Comparison of ENCODE assay signal across 7 mouse cellular contexts in the genomic region with DNA sequence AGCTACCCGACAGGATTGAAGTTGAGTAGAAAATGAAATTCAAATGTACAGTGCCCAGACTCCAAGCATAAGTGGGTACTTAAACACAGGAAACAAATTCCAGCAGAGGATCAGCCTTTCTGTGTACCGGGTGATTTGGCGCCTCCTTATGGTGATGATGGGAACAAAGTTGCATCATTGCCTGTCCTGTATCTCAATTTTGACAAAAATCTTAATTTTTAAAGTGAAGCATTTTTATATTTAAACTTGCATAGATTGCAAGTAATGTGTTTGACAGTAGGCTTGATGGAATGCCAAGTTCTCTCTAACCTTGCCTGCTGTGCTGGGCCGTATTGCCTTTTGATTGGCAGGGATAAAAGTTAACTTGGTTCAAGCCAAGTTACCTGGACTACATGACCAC. TPM values are rescaled to one million over a fixed set of nuclear protein-coding genes. Genes with fewer than 3 reads are reported as not detected.
DNase-seq lines count a peak whose midpoint lies in the region; ATAC-seq and TF ChIP-seq lines count a peak whose summit lies in the region.

No protein-coding gene starts in this region.

- DNase-seq in NIH3T3 (ENCODE audit: low read depth): peak; percentile 83
- DNase-seq in fibroblast of lung, adult 2 months (ENCODE audit: low read depth): peak; percentile 30
- peak; percentile 41 for DNase-seq in kidney, adult 2 months
- DNase-seq in lung, postnatal 0 days (ENCODE audit: low spot score): peak; percentile 92

- H3K4me3 ChIP-seq in kidney, adult 2 months (ENCODE audit: insufficient read depth, low read depth, low read length): no peak overlapping the region
- H3K4me3 ChIP-seq in lung, postnatal 0 days (ENCODE audit: low read depth, low read length): peak overlapping the region; percentile 82
- peak overlapping the region; percentile 77 for H3K4me3 ChIP-seq in stomach, embryonic 14.5 days (ENCODE audit: low read depth, low read length)

- no peaks in the 10 kb centered on the region for H3K27me3 ChIP-seq in kidney, adult 2 months (replicated peaks; ENCODE audit: control insufficient read depth, insufficient read depth, low read length)
- H3K27me3 ChIP-seq in lung, postnatal 0 days (replicated peaks; ENCODE audit: insufficient read depth, low read length): no peaks in the 10 kb centered on the region
- no peaks in the 10 kb centered on the region for H3K27me3 ChIP-seq in stomach, embryonic 14.5 days (ENCODE audit: control insufficient read depth, insufficient read depth, low read length)

- H3K27ac ChIP-seq in kidney, adult 2 months (ENCODE audit: insufficient read depth, low read depth, low read length): no peak overlapping the region
- H3K27ac ChIP-seq in lung, postnatal 0 days (ENCODE audit: low read length): peak overlapping the region; percentile 99
- peak overlapping the region; percentile 70; the same call in 1 of the 2 replicates for H3K27ac ChIP-seq in stomach, embryonic 14.5 days (ENCODE audit: low read length)

- peak overlapping the region; percentile 74 for H3K4me2 ChIP-seq in lung, postnatal 0 days (replicated peaks; ENCODE audit: low read depth, low read length)
- H3K4me2 ChIP-seq in stomach, embryonic 14.5 days (replicated peaks; ENCODE audit: low read depth, low read length): peak overlapping the region; percentile 41

- H3K4me1 ChIP-seq in kidney, adult 2 months (ENCODE audit: control insufficient read depth, insufficient read depth, low read length): peaks cover 12% of the 10 kb centered on the region; the same call in 1 of the 2 replicates
- peaks cover 3% of the 10 kb centered on the region; the same call in 1 of the 2 replicates for H3K4me1 ChIP-seq in lung, postnatal 0 days (ENCODE audit: insufficient read depth, low read depth, low read length)
- H3K4me1 ChIP-seq in stomach, embryonic 14.5 days (ENCODE audit: control insufficient read depth, insufficient read depth, low read length): peaks cover 11% of the 10 kb centered on the region; the same call in 1 of the 2 replicates

- WGBS in kidney, adult 2 months: 17% methylated on average over 4 of the region's 4 CpGs
- 13% methylated on average over 4 of the region's 4 CpGs for WGBS in lung, postnatal 0 days
- 21% methylated on average over 4 of the region's 4 CpGs for WGBS in stomach, embryonic 14.5 days

- H3K36me3 ChIP-seq in kidney, adult 2 months (ENCODE audit: control insufficient read depth, insufficient read depth, low read length): no peaks in the 10 kb centered on the region
- peaks cover 5% of the 10 kb centered on the region; the same call in 1 of the 2 replicates for H3K36me3 ChIP-seq in lung, postnatal 0 days (ENCODE audit: insufficient read depth, low read length)
- H3K36me3 ChIP-seq in stomach, embryonic 14.5 days (ENCODE audit: control insufficient read depth, insufficient read depth, low read length): peaks cover 26% of the 10 kb centered on the region

- TF ChIP-seq EP300 in lung, postnatal 0 days (IDR thresholded peaks at IDR 0.05): no peak; the same call in 1 of the 2 replicates

- H3K9ac ChIP-seq in lung, postnatal 0 days (replicated peaks; ENCODE audit: low read depth): no peak overlapping the region
- H3K9ac ChIP-seq in stomach, embryonic 14.5 days (replicated peaks; ENCODE audit: low read depth, low read length): no peak overlapping the region; the same call in 1 of the 2 replicates

- TF ChIP-seq POLR2A in kidney, adult 2 months (IDR thresholded peaks at IDR 0.05; ENCODE audit: low read depth, low read length): no peak

- no peaks in the 10 kb centered on the region for H3K9me3 ChIP-seq in lung, postnatal 0 days (ENCODE audit: low read length)
- H3K9me3 ChIP-seq in stomach, embryonic 14.5 days (ENCODE audit: control insufficient read depth, low read depth, low read length): no peaks in the 10 kb centered on the region

- ATAC-seq in CD4-positive, CD25-positive, alpha-beta regulatory T cell, adult 4 months: peak; percentile 10
- ATAC-seq in lung, postnatal 0 days: peak; percentile 19
- ATAC-seq in stomach, embryonic 14.5 days (ENCODE audit: insufficient number of reproducible peaks, insufficient read depth, low FRiP score, low read depth): no peak
- no peak for ATAC-seq in megakaryocyte-erythroid progenitor cell, adult 5-6 weeks (replicated peaks; ENCODE audit: low FRiP score, low TSS enrichment, poor library complexity, severe bottlenecking)

- peak; percentile 32; the same call in 1 of the 2 replicates for TF ChIP-seq CTCF in kidney, adult 2 months (conservative IDR thresholded peaks at IDR 0.05; ENCODE audit: insufficient read depth, insufficient read length, low read depth, low read length)
- TF ChIP-seq CTCF in lung, postnatal 0 days (IDR thresholded peaks at IDR 0.05): peak; percentile 75

RNA-seq across cellular contexts. Expression of a gene that starts 1.2 kb away (rescaled TPM):
- polyA plus RNA-seq in CD4-positive, CD25-positive, alpha-beta regulatory T cell, adult 4 months (2017; shearing (Covaris generic)): 1 to 10 TPM; 4.8 to 5.0 TPM
- 3.1 and 3.2 TPM in 2 replicates for polyA plus RNA-seq in kidney, adult 2 months (2012; rRNA removed)
- polyA plus RNA-seq in lung, postnatal 0 days (2015; fragmentation: Nextera tagmentation; extraction: Ambion mirVana): 6.2 and 6.5 TPM in 2 replicates
- 9.7 and 9.9 TPM in 2 replicates for polyA plus RNA-seq in stomach, embryonic 14.5 days (2014; fragmentation: Nextera tagmentation; extraction: Ambion mirVana)
- total RNA-seq in megakaryocyte-erythroid progenitor cell, adult 5-6 weeks (2014; fragmentation: Nextera tagmentation): 2.1 and 3.8 TPM in 2 replicates
- 2.2 and 4.8 TPM in 2 replicates for total RNA-seq in megakaryocyte-erythroid progenitor cell, adult 5-6 weeks (2017)

RNA-seq across cellular contexts. Expression of a gene that starts 1.8 kb away (rescaled TPM):
- 1 to 10 TPM; 3.9 to 4.1 TPM for polyA plus RNA-seq in CD4-positive, CD25-positive, alpha-beta regulatory T cell, adult 4 months (2017; shearing (Covaris generic))
- polyA plus RNA-seq in kidney, adult 2 months (2012; rRNA removed): 27.9 and 35.1 TPM in 2 replicates
- 17.9 and 20.3 TPM in 2 replicates for polyA plus RNA-seq in lung, postnatal 0 days (2015; fragmentation: Nextera tagmentation; extraction: Ambion mirVana)
- polyA plus RNA-seq in stomach, embryonic 14.5 days (2014; fragmentation: Nextera tagmentation; extraction: Ambion mirVana): 11.5 and 12.2 TPM in 2 replicates
- total RNA-seq in megakaryocyte-erythroid progenitor cell, adult 5-6 weeks (2014; fragmentation: Nextera tagmentation): 15.3 and 18.1 TPM in 2 replicates
- total RNA-seq in megakaryocyte-erythroid progenitor cell, adult 5-6 weeks (2017): 9.2 and 9.8 TPM in 2 replicates

RNA-seq across cellular contexts. Expression of a gene that starts 7.6 kb away (rescaled TPM):
- polyA plus RNA-seq in CD4-positive, CD25-positive, alpha-beta regulatory T cell, adult 4 months (2017; shearing (Covaris generic)): 1 to 10 TPM; 1.2 to 1.8 TPM
- 15.1 and 16.1 TPM in 2 replicates for polyA plus RNA-seq in kidney, adult 2 months (2012; rRNA removed)
- polyA plus RNA-seq in lung, postnatal 0 days (2015; fragmentation: Nextera tagmentation; extraction: Ambion mirVana): 157 and 160 TPM in 2 replicates
- 203 and 205 TPM in 2 replicates for polyA plus RNA-seq in stomach, embryonic 14.5 days (2014; fragmentation: Nextera tagmentation; extraction: Ambion mirVana)
- total RNA-seq in megakaryocyte-erythroid progenitor cell, adult 5-6 weeks (2014; fragmentation: Nextera tagmentation): 2.2 TPM in 1 of 2 replicates, not detected in the other
- total RNA-seq in megakaryocyte-erythroid progenitor cell, adult 5-6 weeks (2017): 0.27 and 1.3 TPM in 2 replicates

RNA-seq across cellular contexts. Expression of a gene that starts 26.5 kb away (rescaled TPM):
- under 1 TPM in 1 of 2 experiments, not detected in 1; 0.98 TPM for polyA plus RNA-seq in CD4-positive, CD25-positive, alpha-beta regulatory T cell, adult 4 months (2017; shearing (Covaris generic))
- 1,002 and 1,068 TPM in 2 replicates for polyA plus RNA-seq in kidney, adult 2 months (2012; rRNA removed)
- polyA plus RNA-seq in lung, postnatal 0 days (2015; fragmentation: Nextera tagmentation; extraction: Ambion mirVana): 0.08 and 0.23 TPM in 2 replicates
- polyA plus RNA-seq in stomach, embryonic 14.5 days (2014; fragmentation: Nextera tagmentation; extraction: Ambion mirVana): 1.00 and 2.5 TPM in 2 replicates
- total RNA-seq in megakaryocyte-erythroid progenitor cell, adult 5-6 weeks (2014; fragmentation: Nextera tagmentation): 0.81 and 1.1 TPM in 2 replicates
- total RNA-seq in megakaryocyte-erythroid progenitor cell, adult 5-6 weeks (2017): 0.65 and 1.5 TPM in 2 replicates

RNA-seq across cellular contexts. Expression of a gene that starts 32.8 kb away (rescaled TPM):
- polyA plus RNA-seq in CD4-positive, CD25-positive, alpha-beta regulatory T cell, adult 4 months (2017; shearing (Covaris generic)): under 1 TPM in 1 of 2 experiments, not detected in 1; 0.82 TPM
- 13.4 and 77.1 TPM in 2 replicates for polyA plus RNA-seq in kidney, adult 2 months (2012; rRNA removed)
- 26.6 and 27.8 TPM in 2 replicates for polyA plus RNA-seq in lung, postnatal 0 days (2015; fragmentation: Nextera tagmentation; extraction: Ambion mirVana)
- 0.41 TPM in 1 of 2 replicates, not detected in the other for polyA plus RNA-seq in stomach, embryonic 14.5 days (2014; fragmentation: Nextera tagmentation; extraction: Ambion mirVana)
- 2.8 TPM in 1 of 2 replicates, not detected in the other for total RNA-seq in megakaryocyte-erythroid progenitor cell, adult 5-6 weeks (2014; fragmentation: Nextera tagmentation)
- total RNA-seq in megakaryocyte-erythroid progenitor cell, adult 5-6 weeks (2017): not detected in 2 replicates

Comparison
In these comparisons a context has a peak if more than half of its experiments do, and no peak if none do; other contexts are left out.
1. ATAC-seq: peak in CD4-positive, CD25-positive, alpha-beta regulatory T cell, adult 4 months (single experiment) and lung, postnatal 0 days (single experiment); none in stomach, embryonic 14.5 days (single experiment) and megakaryocyte-erythroid progenitor cell, adult 5-6 weeks (single experiment).
2. DNase-seq: peak in every context shown above with its lines; median percentile 92 in lung, postnatal 0 days; 83 in NIH3T3; 41 in kidney, adult 2 months; 30 in fibroblast of lung, adult 2 months.